Mouse (Mus musculus) spleen, adult 18-20 months (tissue): ENCODE measurements around the gene Hoxd3.

Experiments used
- DNase-seq, 2 experiments: peaks; one replicate each; pipeline ENCODE4 v3.0.0; 2022; ENCODE audit warnings: mixed read lengths in 2 of 2

Gene Hoxd3

GRCm38 (mm10) chr2:74708676-74709075 is 3.1 kb upstream of the Hoxd3 start:
- no peak for DNase-seq

GRCm38 (mm10) chr2:74709465-74710419 is 2.0 kb upstream of the Hoxd3 start:
- no peak for DNase-seq

- DNase-seq: no peak
These were observed 691 bp upstream of the Hoxd3 start for GRCm38 (mm10) chr2:74710929-74711543.

DNA sequence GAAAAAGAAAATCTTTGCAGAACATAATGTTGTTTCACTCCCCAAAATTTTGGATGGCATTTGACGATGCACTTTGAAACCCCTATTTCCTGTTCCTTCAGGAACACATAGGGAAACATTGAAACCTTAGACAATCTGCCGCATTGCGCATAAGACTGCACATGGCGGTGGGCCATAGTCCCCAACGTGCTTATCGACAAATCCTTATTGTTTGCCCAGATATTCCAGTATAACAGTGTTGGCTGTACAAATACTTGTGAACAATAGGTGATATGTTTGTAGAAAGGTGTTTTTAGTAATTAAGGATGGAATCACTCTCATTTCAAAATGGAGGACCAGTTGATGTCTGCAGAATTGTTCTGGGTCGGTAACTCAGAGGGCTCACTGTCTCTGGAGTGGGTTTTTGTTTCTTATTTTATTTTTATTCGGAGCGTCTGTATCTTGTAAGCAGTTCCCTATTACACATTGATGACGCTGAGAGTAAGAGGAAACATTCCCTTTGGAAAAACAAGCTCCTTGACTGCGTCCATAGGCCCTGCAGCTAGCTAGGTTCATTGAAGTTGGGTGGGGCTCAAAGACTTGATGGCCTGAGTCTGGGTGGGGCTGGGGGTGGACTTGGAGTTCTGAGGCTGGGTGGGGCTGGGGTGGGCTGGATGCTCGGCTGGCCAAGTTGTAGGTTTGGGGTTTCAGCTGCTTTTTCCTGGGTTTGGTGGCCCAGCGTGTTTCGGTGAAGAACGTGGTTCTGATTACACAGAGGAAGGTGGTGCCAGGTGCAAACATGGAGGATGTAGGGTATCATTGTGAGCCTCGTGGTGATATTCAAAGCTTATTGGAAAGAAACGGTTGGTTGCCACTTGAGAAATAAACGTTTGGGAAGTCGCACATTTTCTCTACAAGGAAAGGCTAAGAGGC is 1.8 kb downstream of the Hoxd3 start:
- DNase-seq: no peak

GRCm38 (mm10) chr2:74714156-74714789 is 2.5 kb downstream of the Hoxd3 start:
- no peak for DNase-seq

- DNase-seq: no peak
These were observed 3.2 kb downstream of the Hoxd3 start for GRCm38 (mm10) chr2:74714881-74715280.

DNA sequence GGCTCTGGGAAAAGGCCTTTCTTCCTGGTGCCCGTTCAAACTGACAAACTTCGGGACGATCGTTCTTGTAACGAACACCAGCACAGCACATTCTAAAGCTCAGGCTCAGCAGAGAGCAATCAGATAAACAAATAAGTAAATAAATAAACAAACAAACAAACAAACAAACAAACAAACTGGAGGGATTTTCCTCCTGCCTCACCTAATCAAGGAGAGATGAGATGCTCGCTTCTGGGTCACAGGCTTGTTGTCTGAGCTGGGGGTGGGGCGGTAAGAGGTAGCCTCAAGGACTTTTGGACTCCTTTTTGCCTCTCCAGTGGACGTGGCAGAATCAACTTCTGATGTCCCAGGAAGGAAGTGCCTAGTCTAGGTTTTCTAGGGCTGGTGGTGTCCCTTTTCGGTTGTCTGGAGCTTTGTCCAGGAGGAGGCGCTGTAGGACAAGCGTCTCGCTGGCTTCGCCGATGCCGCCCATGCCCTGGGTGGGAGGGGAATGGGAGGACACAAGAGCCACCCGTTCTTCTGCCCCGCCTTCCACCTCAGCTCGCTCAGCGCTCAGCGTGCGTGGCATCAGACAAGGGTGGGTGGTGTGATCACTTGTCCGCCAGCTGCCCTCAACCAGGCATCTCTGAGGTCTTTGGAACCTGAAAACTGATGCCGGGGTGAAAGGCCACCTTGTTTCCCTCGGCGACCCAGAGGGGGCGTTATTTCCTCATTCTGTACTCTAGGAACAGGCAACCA is 3.9 kb downstream of the Hoxd3 start:
- DNase-seq: peak in 1 of 2 experiments; percentile 58

- DNase-seq: no peak
These were observed 8.7 kb downstream of the Hoxd3 start for GRCm38 (mm10) chr2:74720384-74720783.

- no peak for DNase-seq
These were observed 9.3 kb downstream of the Hoxd3 start for GRCm38 (mm10) chr2:74720955-74721491.

DNA sequence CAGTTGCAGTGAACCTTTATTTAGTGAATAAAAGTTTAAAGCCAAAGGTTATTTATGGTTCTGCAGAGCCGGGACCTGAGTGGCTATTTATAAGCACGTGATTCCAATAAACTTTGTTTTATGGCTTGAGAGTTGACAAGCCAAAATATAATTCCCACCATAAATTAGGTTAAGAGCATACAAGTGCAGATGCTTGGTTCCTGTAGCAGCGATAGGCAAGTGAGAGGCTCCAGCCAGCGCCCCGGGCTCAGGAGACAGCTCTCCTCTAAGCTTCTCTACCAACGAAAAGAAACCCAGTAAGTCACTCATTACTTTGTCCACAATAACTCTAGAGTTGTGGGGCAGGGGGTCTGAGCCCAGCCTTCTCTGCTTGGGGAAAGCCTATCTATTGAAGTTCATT is 10.2 kb downstream of the Hoxd3 start:
- DNase-seq: no peak

DNA sequence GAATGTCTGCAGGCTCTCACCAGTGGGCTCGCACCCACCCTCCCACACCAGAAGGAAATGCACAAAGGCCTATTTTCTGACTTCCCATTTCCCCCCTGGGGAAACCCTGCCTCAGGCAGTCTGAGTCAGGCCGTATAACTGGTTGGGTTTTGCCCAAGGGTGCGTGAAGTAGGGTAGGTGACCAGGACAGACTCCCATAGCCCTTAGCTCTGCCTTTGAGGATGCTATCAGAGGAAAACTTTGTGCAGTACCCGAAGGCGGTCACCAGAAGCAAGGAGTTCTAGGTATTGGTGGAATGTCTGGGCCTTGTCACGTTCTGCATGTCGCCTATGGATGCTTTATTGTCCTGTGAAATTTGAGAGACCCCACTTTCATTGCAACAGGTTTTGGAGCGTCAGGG is 11.2 kb downstream of the Hoxd3 start:
- DNase-seq: no peak

- no peak for DNase-seq
These were observed 12.7 kb downstream of the Hoxd3 start for GRCm38 (mm10) chr2:74724244-74725015.

GRCm38 (mm10) chr2:74725171-74725570 is 13.4 kb downstream of the Hoxd3 start:
- no peak for DNase-seq

GRCm38 (mm10) chr2:74726551-74726950 is 14.8 kb downstream of the Hoxd3 start, which contains the start of gene Gm28230:
Gm28230 (plus strand) TSS chr2:74726728.
- DNase-seq: no peak

GRCm38 (mm10) chr2:74726973-74727639 is 15.4 kb downstream of the Hoxd3 start:
- no peak for DNase-seq

GRCm38 (mm10) chr2:74727640-74728302 is 16.0 kb downstream of the Hoxd3 start:
- DNase-seq: no peak

- no peak for DNase-seq
These were observed 16.6 kb downstream of the Hoxd3 start for GRCm38 (mm10) chr2:74728303-74728680.

GRCm38 (mm10) chr2:74730331-74730730 is 18.6 kb downstream of the Hoxd3 start:
- DNase-seq: no peak

- DNase-seq: no peak
These were observed 19.3 kb downstream of the Hoxd3 start for GRCm38 (mm10) chr2:74731055-74731454.
